Mouse (Mus musculus) CD8-positive naive resting alpha-beta T cell, adult 2 months (primary cell): ENCODE data around the gene Mettl1.
"Not testable (repeated sequence)": the region's sequence is repeated elsewhere in the genome, so short reads cannot be mapped to it uniquely, and the experiment has no call there.

ENCODE experiments used
- DNase-seq, 2 experiments: peaks; one replicate each; pipeline ENCODE4 v3.0.0; 2022; ENCODE audit warnings: low read depth in 2 of 2, low spot score in 2 of 2

The Mettl1 gene

DNA sequence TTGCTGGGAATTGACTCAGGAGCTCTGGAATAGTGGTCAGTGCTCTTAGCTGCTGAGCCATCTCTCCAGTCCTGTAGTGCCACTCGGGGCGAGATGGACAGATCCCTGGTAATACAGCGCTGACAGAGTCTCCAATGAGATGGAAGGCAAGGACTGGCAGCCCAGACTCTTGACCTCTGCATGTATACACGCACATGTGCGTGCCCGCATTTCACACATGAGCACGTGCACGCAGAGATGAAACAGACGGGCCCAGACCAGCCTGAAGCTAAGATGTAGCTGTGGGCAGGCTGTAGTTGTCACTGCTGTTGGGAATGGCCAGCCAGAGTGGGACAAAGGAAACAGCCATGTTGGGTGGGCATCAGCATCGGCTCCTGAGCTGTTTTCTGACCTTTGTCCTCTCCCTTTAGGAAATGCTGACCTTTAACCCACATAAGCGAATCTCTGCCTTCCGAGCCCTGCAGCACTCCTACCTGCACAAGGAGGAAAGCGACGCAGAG is 25.4 kb downstream of the Mettl1 start:
- DNase-seq = no peak

- DNase-seq = no peak
These were observed 27.3 kb downstream of the Mettl1 start for GRCm38 (mm10) chr10:127068360-127069038.

- DNase-seq = no peak
These were observed 28.3 kb downstream of the Mettl1 start for GRCm38 (mm10) chr10:127069281-127070189.

DNA sequence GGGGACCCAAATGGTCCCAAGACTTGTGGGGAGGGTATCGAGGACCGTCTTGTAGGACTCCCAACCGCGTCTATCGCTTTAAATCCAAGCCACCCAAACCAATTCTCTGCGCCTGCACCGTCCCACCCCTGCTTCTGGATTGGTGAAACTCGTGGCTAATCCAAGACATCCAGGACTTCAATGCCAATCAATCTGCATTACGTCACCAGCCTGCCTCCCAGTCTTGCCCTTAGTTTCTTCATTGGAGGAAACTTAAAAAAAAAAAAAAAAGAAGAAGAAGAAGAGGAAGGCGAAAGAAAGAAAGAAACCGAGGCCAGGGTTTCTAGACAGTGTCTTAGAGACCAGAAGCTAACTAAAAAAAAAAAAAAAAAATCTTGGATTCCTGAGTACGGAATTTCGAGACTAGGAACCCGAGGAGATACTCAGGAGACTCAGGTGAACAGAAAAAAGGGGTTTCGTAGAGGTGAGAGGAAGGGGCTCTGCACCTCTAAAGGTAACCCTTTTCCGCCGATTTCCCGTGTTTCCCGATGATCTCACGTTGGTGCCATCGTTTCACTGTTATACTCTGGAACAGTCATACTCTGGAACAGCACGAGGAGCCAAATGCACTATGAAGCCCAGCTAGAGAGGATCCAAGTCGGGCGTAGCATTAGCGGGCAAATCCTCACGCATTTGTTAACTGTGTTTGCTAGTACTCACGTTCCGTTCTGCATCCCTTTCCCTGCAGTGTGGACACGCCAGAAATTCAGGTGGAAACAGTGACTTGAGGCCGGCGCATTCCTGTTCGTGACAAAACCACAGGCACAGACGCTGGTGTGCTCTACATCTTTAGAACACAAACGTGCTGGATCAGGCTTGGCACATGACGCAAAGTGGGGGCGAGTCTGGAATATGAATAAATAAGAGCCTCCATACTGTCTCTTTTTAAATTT is 29.2 kb downstream of the Mettl1 start, which contains the start of gene Tspan31:
Gene Tspan31, minus strand, starts transcription at position 75 of the 932 bp plus-strand sequence.
- no peak for DNase-seq

GRCm38 (mm10) chr10:127071203-127071602 is 30.0 kb downstream of the Mettl1 start:
- no peak for DNase-seq

GRCm38 (mm10) chr10:127072270-127072669 is 31.1 kb downstream of the Mettl1 start:
- DNase-seq = not testable (repeated sequence)

GRCm38 (mm10) chr10:127072969-127073368 is 31.8 kb downstream of the Mettl1 start:
- not testable (repeated sequence) for DNase-seq

DNA sequence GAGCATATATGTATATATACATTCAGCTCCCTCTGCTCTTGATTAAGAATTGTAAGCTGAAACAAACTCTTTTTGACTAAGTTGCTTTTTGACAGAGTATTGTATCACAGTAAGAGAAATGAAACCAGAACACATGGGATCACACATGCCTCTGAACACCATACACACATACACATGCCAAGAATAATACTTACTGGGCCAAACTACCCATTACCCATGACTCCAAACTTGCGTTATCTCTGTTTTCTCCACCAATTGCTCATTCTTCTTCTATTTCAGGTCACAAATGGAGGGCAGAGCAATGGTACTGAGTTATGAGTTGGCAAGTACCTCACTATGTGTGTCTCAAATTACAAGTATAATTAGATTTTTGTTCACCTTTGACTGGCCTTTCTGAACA is 32.8 kb downstream of the Mettl1 start:
- DNase-seq = no peak

- DNase-seq = peak; percentile 79 to 86
These were observed 33.9 kb downstream of the Mettl1 start, which contains the start of gene Agap2 for GRCm38 (mm10) chr10:127075080-127075479. Gene Agap2 (plus strand): TSS chr10:127075284.

GRCm38 (mm10) chr10:127075651-127076050 is 34.4 kb downstream of the Mettl1 start:
- no peak for DNase-seq

GRCm38 (mm10) chr10:127076082-127076481 is 34.9 kb downstream of the Mettl1 start:
- DNase-seq = peak; percentile 48 to 74

- DNase-seq = no peak
These were observed 36.3 kb downstream of the Mettl1 start for GRCm38 (mm10) chr10:127077515-127077914.

- no peak for DNase-seq
These were observed 36.9 kb downstream of the Mettl1 start for GRCm38 (mm10) chr10:127078001-127078676.

DNA sequence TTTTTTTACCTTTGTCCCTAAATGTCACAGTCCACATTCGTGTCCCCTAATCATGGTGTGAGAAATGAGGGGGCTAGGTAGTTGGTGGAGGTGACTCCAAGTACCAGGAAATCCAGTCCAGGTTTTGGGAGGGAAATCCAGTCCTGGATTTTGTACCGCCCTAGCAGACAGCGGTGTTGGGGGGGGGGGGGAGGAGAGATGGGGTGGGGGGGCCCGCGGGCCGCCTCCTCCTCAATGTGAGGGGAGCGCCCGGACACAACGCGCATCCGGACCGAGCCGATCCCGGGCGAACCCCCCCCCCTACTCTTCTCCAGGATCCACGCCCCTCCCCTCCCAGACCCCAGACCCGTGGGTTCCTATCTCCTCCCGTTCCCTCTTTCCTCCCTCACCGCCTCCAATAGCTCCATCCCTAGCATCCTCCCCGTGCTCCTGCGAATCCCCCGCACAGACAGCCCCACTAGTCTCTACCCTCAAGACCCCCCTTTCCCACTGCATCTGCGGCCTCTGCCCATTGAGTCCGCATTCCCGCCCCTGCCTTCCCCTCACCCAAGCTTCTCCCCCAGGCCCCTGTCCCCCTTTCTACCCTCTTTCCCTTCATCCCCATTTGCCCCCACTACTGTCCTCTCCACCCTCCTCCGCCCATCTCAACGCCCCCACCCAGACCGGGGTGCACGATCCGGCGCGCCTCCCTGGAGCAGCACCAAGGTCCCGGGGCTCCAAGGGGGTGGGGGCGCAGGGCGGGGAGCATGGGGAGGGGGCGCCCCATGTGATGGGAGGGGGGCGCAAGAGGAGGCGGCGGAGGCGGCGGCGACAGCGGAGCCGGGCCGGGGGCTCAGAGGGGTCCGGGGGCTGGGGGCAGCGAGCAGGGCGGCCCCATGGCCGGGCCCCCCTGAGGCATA is 37.7 kb downstream of the Mettl1 start:
- no peak for DNase-seq

DNA sequence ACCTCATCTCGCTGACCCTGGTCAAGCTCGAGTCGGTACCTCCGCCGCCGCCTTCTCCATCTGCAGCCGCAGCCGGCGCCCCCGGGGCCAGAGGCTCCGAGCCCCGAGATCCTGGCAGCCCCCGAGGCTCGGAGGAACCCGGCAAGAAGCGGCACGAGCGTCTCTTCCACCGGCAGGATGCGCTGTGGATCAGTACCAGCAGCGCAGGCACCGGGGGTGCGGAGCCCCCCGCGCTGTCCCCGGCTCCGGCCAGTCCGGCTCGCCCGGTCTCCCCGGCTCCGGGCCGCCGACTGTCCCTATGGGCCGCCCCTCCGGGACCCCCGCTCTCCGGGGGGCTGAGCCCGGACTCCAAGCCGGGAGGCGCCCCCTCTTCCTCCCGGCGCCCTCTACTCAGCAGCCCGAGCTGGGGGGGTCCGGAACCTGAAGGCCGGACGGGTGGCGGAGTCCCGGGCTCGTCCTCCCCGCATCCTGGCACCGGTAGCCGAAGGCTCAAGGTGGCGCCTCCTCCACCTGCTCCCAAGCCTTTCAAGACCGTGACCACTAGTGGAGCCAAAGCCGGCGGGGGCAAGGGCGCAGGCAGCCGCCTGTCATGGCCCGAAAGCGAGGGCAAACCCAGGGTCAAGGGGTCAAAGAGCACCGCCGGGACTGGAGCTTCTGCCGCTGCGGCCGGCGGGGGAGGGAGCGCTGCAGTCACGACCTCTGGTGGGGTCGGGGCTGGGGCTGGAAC is 38.6 kb downstream of the Mettl1 start:
- DNase-seq = no peak

GRCm38 (mm10) chr10:127080901-127081780 is 39.9 kb downstream of the Mettl1 start:
- no peak for DNase-seq

DNA sequence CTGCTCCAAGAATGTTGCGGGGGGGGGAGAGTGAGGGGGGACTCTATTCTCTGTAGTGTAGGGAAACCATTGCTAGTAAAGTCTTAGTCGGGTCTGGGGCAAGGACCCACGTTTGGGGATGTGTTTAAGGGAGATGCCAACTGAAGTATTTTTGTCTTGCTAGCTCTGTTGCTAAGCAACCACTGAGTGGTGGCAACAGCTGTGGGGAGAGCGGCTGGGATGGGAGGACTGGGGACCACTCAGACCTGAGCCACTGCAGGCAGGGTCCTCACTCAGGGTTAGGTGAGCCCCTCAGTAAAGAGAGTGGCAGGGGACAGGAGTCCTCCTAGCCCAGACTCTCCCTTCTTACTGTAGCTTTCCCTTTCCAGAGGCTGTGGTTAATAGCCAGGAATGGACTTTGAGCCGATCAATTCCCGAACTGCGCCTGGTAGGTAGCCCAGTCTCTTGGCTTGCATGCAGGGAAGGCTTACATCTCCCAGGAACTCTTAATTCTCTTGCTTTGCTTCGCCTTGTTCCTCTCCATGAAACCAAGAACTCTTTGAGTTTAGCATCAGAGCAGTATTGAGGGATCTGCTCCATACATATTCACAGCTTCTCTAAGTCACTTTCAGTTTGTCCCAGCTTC is 40.9 kb downstream of the Mettl1 start:
- no peak for DNase-seq
